Mouse (Mus musculus) neural tube, embryonic 11.5 days (tissue): ENCODE measurements around the gene Rundc3a. TPM values are rescaled to one million over a fixed set of nuclear protein-coding genes. Genes with fewer than 3 reads are reported as not detected.
"Not testable (repeated sequence)": the region's sequence is repeated elsewhere in the genome, so short reads cannot be mapped to it uniquely, and the experiment has no call there.

ENCODE experiments used
- ATAC-seq: fragments of 200-750 bp; cut with Nextera tagmentation; 2 replicates; pipeline ENCODE4 v1.8.0; 2017; ENCODE audit warnings: moderate number of reproducible peaks, mild to moderate bottlenecking, moderate TSS enrichment, moderate library complexity; ENCODE audit not compliant: insufficient read depth, low FRiP score, low TSS enrichment
- DNase-seq: peaks from one replicate; pipeline ENCODE4 v3.0.0-alpha.2; 2015; ENCODE audit warnings: low spot score
- H3K27ac ChIP-seq: fragments of 300-500 bp; sonication (generic); 2 replicates; pipeline ENCODE4 v1.5.1; 2014; ENCODE audit warnings: low read depth, mild to moderate bottlenecking, low read length
- H3K27me3 ChIP-seq: fragments of 300-500 bp; sonication (generic); 2 replicates; pipeline ENCODE4 v1.6.1; 2014; ENCODE audit warnings: mild to moderate bottlenecking, low read length, mixed read lengths; ENCODE audit not compliant: control insufficient read depth, insufficient read depth
- H3K36me3 ChIP-seq: fragments of 300-500 bp; sonication (generic); 2 replicates; pipeline ENCODE4 v1.6.1; 2014; ENCODE audit warnings: mild to moderate bottlenecking, low read length, moderate library complexity, mixed read lengths; ENCODE audit not compliant: control insufficient read depth, insufficient read depth
- H3K4me1 ChIP-seq: fragments of 300-500 bp; sonication (generic); 2 replicates; pipeline ENCODE4 v1.6.1; 2014; ENCODE audit warnings: low read length, mixed read lengths; ENCODE audit not compliant: control insufficient read depth, insufficient read depth
- H3K4me2 ChIP-seq: fragments of 300-500 bp; sonication (generic); 2 replicates; pipeline ENCODE4 v1.6.1; 2014; ENCODE audit warnings: low read depth, mild to moderate bottlenecking, moderate library complexity
- H3K4me3 ChIP-seq: fragments of 300-500 bp; sonication (generic); 2 replicates; pipeline ENCODE4 v1.5.1; 2014; ENCODE audit warnings: low read depth, low read length
- H3K9ac ChIP-seq: fragments of 300-500 bp; sonication (generic); 2 replicates; pipeline ENCODE4 v1.6.1; 2014; ENCODE audit warnings: mild to moderate bottlenecking, low read length
- H3K9me3 ChIP-seq: fragments of 300-500 bp; sonication (generic); 2 replicates; pipeline ENCODE4 v1.6.1; 2016; ENCODE audit warnings: low read length; ENCODE audit not compliant: control insufficient read depth
- WGBS: fragments of 180-500 bp; shearing (Covaris S2); extraction: QIAGEN DNeasy Blood & Tissue Kit; methylation state at CpG from one replicate; pipeline ENCODE4 v1.1.7; 2014; 5-methylcytosine and 5-hydroxymethylcytosine counted together
- polyA plus RNA-seq: library from polyadenylated mRNA; unstranded; fragments of >200 nt; fragmentation: Nextera tagmentation; extraction: Ambion mirVana; gene quantifications from 2 replicates; pipeline ENCODE4 v1.2.1, GENCODE M21; 2014

Gene Rundc3a
- polyA plus RNA-seq, 1 experiment from 2014 or later, result 46.7 TPM

DNA sequence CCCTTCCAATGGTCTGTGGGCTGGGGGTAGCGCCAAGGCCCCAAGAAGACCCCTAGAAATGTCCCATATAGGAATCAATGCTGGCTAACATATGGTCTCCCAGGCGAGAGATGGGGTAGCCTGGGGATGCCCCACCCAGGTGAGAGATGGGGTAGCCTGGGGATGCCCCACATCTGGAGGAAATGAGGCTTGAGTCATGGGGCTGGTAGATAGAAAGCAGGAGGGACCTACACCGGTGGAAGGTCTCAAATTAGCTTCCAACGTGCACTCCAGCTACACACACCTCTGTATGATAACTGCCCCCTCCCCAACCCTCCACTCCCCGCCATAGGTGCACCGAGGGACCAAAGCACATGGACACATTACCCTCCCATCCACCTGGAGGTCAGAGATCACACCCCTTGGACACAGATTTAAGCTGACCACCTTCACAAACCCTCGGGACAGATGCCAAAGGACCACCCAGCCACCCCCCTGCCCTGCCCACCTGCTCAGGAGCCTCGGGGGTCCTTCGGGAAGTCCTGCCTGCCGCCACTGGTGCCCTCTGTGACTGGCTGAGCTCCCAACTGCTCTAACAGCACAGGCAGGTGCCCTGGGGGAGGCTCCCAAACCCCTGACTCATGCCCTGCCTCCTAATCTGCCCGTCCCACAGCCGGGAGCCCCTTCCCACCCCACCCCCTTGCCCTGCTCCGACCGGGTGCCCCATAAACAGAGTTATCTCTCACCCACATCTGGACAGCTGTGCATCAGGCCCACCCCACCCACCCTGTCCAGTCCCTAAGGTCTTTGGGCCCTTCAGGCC, 28.4 kb upstream of the Rundc3a start:
- WGBS, result 72% methylated on average over 14 of the region's 14 CpGs
- H3K4me1 ChIP-seq, result no peaks in the 10 kb centered on the region
- DNase-seq, result no peak
- H3K27me3 ChIP-seq, result no peaks in the 10 kb centered on the region
- no peaks in the 10 kb centered on the region for H3K9me3 ChIP-seq
- no peak overlapping the region for H3K4me3 ChIP-seq
- no peak overlapping the region for H3K4me2 ChIP-seq
- H3K9ac ChIP-seq, result no peak overlapping the region
- no peak overlapping the region for H3K27ac ChIP-seq
- no peaks in the 10 kb centered on the region for H3K36me3 ChIP-seq
- no peak for ATAC-seq

DNA sequence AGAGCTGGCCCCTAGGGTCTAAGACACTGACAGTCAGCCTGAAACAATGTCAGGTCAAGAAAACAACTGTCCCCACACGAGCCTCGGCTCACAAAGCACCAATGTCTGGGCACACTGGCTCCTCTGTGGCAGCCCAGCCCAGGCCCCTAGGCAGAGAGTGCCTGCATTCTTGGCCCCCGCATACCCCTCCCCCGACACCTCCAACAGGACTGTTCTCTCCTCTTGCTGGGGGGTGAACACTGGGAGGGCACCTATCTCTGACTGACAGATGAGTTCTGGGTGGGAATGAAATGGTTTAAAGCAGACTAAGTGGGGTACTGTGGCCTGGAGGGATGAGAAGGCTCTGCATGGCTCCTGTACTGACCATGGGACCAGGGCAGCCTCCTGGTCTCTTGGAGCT, 27.5 kb upstream of the Rundc3a start:
- WGBS, result 53% methylated on average over 4 of the region's 4 CpGs
- no peaks in the 10 kb centered on the region for H3K4me1 ChIP-seq
- H3K9ac ChIP-seq, result no peak overlapping the region
- no peak overlapping the region for H3K4me3 ChIP-seq
- ATAC-seq (no peak), DNase-seq (no peak)
- no peak overlapping the region for H3K27ac ChIP-seq
- no peak overlapping the region for H3K4me2 ChIP-seq
- H3K27me3 ChIP-seq, result no peaks in the 10 kb centered on the region
- no peaks in the 10 kb centered on the region for H3K9me3 ChIP-seq
- H3K36me3 ChIP-seq, result no peaks in the 10 kb centered on the region

DNA sequence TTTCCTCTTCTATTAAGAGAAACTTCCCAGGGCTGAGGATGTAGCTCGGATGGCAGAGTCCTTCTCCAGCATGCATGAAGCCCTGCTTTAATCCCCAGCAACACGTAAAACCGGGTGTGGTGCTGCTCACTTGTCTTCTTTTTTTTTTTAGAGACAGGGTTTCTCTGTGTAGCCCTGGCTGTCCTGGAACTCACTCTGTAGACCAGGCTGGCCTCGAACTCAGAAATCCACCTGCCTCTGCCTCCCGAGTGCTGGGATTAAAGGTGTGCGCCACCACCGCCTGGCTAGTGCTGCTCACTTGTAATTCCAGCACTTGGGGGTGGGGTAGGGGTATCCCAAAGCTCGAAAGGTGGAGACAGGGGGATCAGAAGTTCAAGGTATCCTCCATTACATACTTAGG, 27.1 kb upstream of the Rundc3a start, which contains the start of gene Slc4a1:
Slc4a1 (minus strand) TSS at position 101 of the 400 bp plus-strand sequence.
- H3K9ac ChIP-seq, H3K27ac ChIP-seq, ATAC-seq, H3K4me1 ChIP-seq, H3K4me2 ChIP-seq, H3K27me3 ChIP-seq, DNase-seq, H3K9me3 ChIP-seq, H3K4me3 ChIP-seq, H3K36me3 ChIP-seq: not testable (repeated sequence)
- WGBS, result 88% methylated on average over 8 of the region's 8 CpGs

DNA sequence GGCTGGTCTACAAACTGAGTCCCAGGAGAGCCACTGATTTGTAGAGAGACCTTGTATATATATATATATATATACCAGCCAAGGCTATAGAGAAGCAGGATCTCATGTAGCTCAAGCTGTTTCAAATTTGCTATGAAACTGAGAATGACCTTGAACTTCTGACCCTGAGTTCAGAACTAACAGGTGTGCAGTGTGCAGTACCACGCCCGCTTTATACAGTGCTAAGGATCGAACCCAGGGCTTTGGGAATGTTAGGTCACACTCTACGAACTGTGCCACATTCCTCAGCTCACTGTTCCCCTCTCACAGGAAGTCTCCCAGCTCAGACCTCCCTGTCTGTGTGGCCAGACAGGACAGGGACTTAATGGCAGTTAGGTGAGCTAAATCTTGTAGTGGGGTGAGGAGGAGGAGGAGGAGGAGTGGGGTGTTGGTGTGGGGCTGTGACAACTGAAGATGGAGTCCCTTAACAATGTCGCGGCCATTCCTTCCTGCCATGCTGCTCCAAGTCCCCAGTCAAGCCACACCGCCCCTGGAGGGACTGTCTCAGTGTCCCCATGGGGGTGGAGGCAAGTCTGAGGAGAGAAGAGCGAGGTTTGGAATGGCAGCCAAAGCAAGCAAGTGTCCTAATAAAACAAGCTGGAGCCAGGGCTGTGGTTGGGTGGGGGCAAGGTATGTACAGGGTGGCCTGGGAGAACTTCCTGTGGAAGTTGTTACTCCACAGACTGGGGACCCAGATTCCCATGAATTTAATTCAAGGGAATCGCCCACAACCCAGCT, 25.5 kb upstream of the Rundc3a start:
- Histone ChIP-seq H3K36me3 (no peaks in the 10 kb centered on the region), H3K27ac (no peak overlapping the region), H3K4me1 (no peaks in the 10 kb centered on the region), H3K9me3 (no peaks in the 10 kb centered on the region), H3K4me2 (no peak overlapping the region), H3K9ac (no peak overlapping the region), H3K4me3 (no peak overlapping the region), H3K27me3 (no peaks in the 10 kb centered on the region)
- no peak for ATAC-seq
- DNase-seq, result no peak
- WGBS, result 83% methylated on average over 9 of the region's 9 CpGs

DNA sequence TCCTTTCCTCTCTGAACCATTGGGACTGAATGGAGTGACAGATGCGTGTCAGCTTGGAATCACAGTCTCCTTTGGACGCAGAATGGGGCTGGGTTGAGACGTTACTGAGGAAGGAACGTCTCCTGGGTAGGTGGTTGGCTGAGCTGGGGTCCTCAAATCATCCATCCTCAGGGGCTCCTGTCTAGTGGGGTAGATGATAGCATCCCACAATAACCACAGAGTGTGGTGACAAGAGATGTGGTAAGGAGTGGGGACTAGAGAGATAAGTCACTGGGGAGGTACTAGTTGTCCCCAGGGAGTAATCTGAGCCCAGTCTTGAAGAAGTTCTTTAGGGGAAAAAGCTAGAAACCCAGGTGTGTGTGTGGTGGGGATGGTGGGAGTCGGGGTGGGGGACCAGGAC, 24.9 kb upstream of the Rundc3a start:
- H3K9ac ChIP-seq, result no peak overlapping the region
- no peak for ATAC-seq
- H3K36me3 ChIP-seq, result no peaks in the 10 kb centered on the region
- H3K27ac ChIP-seq, result no peak overlapping the region
- no peaks in the 10 kb centered on the region for H3K9me3 ChIP-seq
- no peaks in the 10 kb centered on the region for H3K27me3 ChIP-seq
- H3K4me3 ChIP-seq, result no peak overlapping the region
- DNase-seq, result no peak
- no peaks in the 10 kb centered on the region for H3K4me1 ChIP-seq
- no peak overlapping the region for H3K4me2 ChIP-seq
- 78% methylated on average over 5 of the region's 5 CpGs for WGBS

DNA sequence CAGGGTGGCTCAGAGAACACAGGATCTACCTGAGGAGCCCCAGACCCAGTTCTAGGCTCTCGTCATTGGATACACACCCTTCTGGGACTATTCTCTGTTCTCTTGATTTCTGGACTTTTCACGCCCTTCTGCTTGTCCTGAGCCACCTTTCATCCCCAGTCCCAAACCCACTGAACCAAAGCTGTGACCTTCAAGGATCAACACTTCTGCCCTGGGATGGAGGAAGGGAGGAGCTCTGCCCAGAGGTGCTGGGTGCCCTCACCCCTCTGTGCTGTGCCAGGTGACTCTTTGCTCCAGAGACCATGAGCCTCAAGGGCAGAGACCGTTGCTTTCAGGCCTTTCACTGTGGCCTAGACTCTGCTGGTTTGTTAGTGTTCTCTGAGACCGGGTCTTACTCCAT, 23.9 kb upstream of the Rundc3a start:
- H3K27ac ChIP-seq, result no peak overlapping the region
- H3K36me3 ChIP-seq, result no peaks in the 10 kb centered on the region
- H3K4me1 ChIP-seq, result no peaks in the 10 kb centered on the region
- no peaks in the 10 kb centered on the region for H3K9me3 ChIP-seq
- H3K9ac ChIP-seq, result no peak overlapping the region
- no peak overlapping the region for H3K4me3 ChIP-seq
- no peaks in the 10 kb centered on the region for H3K27me3 ChIP-seq
- no peak for DNase-seq
- no peak overlapping the region for H3K4me2 ChIP-seq
- 81% methylated on average over 4 of the region's 4 CpGs for WGBS
- ATAC-seq, result no peak

DNA sequence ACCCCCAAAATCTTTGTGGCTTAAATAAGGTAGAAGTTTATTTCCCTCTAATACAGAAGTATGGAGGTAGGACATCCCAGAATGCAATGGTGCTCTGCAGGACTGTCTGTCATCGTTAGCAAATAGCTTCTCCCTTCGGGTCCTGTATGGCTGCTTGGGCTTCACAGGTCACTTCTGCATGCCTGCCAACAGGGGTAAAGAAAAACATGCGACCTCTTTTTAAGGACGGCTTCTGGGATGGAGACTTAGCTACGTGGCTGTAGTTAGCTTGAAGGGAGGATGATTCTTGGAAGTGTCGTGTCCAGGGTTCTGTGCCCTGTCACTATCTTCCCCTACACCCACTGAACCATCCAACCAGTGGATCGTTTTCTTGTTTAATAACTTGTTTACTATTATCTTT, 22.9 kb upstream of the Rundc3a start:
- 53% methylated on average over 7 of the region's 7 CpGs for WGBS

DNA sequence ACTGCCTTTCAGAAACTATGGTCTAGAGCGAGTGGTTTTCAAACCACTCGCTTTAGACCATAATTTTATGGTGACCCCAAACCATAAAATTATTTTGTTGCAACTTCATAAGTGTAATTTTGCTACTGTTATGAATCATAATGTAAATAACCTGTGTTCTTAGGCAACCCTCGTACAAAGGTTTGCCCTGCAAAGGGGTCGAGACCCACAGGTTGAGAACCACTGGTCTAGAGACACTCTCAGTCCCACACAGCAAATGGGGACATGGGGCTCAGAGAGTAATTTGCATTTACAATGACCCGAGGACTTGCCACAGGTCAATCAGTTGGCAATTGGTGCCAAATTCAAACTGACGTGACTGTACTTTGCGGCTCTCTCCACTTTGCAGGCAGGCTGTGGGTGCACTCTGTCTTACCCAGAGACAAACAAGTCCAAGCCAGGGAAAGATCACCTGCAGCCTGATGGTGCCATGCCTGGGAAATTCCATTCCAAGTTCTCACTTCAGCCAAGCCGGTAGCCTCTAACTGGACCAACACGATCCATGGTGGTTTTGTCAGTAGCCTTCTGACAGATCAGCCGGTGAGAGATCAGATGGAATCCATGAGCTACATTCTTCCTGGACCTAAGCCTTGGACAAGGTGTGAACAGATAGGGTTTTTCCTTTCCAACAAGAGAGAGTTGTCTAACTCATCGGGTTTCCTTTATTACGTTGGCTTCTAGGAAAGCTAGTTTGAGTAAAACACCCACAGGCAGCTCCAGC, 21.1 kb upstream of the Rundc3a start:
- H3K36me3 ChIP-seq, result no peaks in the 10 kb centered on the region
- no peak for DNase-seq
- WGBS, result 90% methylated on average over 12 of the region's 12 CpGs
- H3K4me3 ChIP-seq, result no peak overlapping the region
- no peak overlapping the region for H3K9ac ChIP-seq
- no peaks in the 10 kb centered on the region for H3K9me3 ChIP-seq
- no peaks in the 10 kb centered on the region for H3K27me3 ChIP-seq
- no peak overlapping the region for H3K4me2 ChIP-seq
- ATAC-seq, result no peak
- H3K4me1 ChIP-seq, result 0 out of 2 replicates have a peak, but pooled peaks cover 4% of the 10 kb centered on the region
- no peak overlapping the region for H3K27ac ChIP-seq

More for the DNA sequence above, 22.9 kb upstream of the Rundc3a start:
- Histone ChIP-seq H3K36me3 (no peaks in the 10 kb centered on the region), H3K9ac (no peak overlapping the region), H3K27ac (no peak overlapping the region), H3K9me3 (no peaks in the 10 kb centered on the region), H3K4me1 (no peaks in the 10 kb centered on the region), H3K4me3 (no peak overlapping the region), H3K4me2 (no peak overlapping the region), H3K27me3 (no peaks in the 10 kb centered on the region)
- ATAC-seq (no peak), DNase-seq (no peak)
